Mouse (Mus musculus) inflammation-experienced regulatory T-cells, adult 16 weeks (primary cell): ENCODE data around the gene Magea6. TPM values are rescaled to one million over a fixed set of nuclear protein-coding genes. Genes with fewer than 3 reads are reported as not detected.

Experiments used
- polyA plus RNA-seq: library from polyadenylated mRNA; unstranded; fragments of 100-300 nt; shearing (Covaris generic); gene quantifications from one replicate; pipeline ENCODE4 v1.2.1, GENCODE M21; 2017

The Magea6 gene
- polyA plus RNA-seq = not detected

GRCm38 (mm10) chrX:154935887-154936286, at the start of gene Magea6:
Magea6 (minus strand) TSS chrX:154935987.

GRCm38 (mm10) chrX:154949405-154949804, 13.6 kb upstream of the Magea6 start, which contains the start of gene Magea3:
Magea3 (minus strand) TSS chrX:154949505.

GRCm38 (mm10) chrX:154890167-154890566, 45.6 kb downstream of the Magea6 start, which contains the start of gene Cldn34b1:
Cldn34b1 (minus strand) TSS chrX:154890267.

Other genes with a start within 250 kb of the Magea6 start
- not detected for gene Cldn34b1, start 45.7 kb downstream of the Magea6 start, polyA plus RNA-seq
- gene Magea3, start 13.5 kb upstream of the Magea6 start, polyA plus RNA-seq = not detected
- gene Magea8, start 59.9 kb upstream of the Magea6 start, polyA plus RNA-seq = not detected
- not detected for gene Magea5, start 127.2 kb upstream of the Magea6 start, polyA plus RNA-seq
- gene Magea1, start 153.8 kb upstream of the Magea6 start, polyA plus RNA-seq = not detected
- gene Magea2, start 157.7 kb upstream of the Magea6 start, polyA plus RNA-seq = not detected
- gene Cldn34b2, start 192.4 kb upstream of the Magea6 start, polyA plus RNA-seq = not detected